Mouse (Mus musculus) T-helper 1 cell (primary cell): ENCODE data around the gene Cd151.
"Not testable (repeated sequence)": the region's sequence is repeated elsewhere in the genome, so short reads cannot be mapped to it uniquely, and the experiment has no call there.

Experiments used
- in situ Hi-C: fragments of 300-600 bp; cut with MboI, MseI; formaldehyde crosslinking; loops from one replicate; pipeline ENCODE4 v1.15.1; 2025; ENCODE audit warnings: high pct_unique_total_duplicates

The Cd151 gene

DNA sequence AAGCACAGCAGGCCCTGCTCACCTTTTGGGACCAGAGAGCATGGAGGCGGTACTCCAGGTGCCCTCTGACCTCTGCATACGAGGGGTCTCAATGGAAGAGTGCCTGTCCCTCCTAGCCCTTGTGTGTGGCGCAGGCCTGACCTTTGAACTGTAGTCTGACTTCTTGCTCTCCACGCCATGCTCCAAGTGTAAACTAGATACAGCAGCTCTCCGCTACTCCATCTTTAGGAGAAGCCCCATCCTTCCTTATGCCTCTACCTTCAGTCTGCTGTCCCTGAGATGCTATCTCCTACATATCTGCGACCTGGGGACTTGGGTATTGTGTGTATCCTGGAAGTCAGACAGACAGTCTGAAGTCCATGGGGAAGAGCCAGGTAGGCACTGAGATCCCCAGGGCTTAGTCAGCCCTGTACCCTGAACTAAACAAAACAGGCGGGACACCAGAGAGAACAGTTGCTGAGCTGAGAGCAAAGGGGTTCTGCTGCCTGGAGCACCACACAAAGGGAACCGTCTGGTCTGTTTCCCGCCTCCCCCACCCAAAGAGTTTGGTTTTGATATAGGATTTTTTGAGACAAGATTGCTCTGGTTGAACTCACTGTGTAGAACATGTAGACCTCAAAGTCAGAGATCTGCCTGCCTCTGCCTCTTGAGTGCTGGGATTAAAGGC is 31.2 kb upstream of the Cd151 start:
- in situ Hi-C loops, result no loop called here

GRCm38 (mm10) chr7:141436523-141436892 is 30.7 kb upstream of the Cd151 start:
- in situ Hi-C loops, result no loop called here

DNA sequence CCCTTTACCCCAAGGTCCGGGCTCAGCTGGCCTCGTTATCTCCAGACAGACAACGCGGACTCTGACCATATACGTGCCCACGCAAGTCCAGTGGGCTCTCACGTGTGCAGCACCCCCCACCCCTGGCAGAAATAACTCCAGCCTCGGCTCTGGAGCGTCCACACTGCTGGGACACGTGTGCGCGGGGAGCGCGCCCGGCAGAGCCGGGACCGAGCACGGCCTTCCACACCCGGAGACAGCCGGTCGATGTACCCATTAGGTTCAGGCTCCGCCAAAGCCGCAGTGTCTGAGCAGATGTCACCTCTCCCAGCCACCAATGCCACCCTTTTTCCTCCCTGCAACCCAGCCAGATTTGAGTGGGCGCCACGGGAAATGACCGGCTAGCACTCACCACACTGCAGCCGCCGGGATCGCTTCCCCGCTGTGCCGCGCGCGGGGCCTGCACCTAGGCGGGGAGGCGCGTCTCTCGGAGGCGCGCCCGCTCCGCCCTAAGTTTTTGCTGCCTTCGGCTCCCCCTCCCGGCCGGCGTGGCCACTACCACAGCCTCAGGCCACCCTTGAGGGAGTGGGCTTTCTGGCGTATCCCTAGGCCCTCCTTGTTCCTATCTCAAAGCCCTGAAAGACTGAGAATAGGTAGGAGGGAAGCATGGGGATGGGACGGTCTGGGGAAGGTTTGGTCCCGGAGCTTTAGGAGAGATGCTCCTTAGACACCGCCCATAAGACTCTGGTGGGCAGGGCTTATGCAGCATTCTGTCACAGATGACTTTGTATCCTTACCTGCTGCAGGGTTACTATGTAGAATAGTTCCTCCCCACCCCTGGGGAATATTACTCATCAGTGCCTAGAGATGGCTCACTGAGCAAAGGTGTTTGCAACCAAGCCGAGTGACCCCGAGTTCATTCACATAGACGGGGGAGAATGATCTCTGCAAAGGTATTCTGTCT is 29.7 kb upstream of the Cd151 start, which contains the start of gene Slc25a22:
Gene Slc25a22 (minus strand): TSS at position 715 of the 943 bp plus-strand sequence.
- in situ Hi-C loops, result no loop called here

- in situ Hi-C loops, result no loop called here
These were observed 28.8 kb upstream of the Cd151 start for GRCm38 (mm10) chr7:141438201-141438968.

- in situ Hi-C loops, result no loop called here
These were observed 28.0 kb upstream of the Cd151 start for GRCm38 (mm10) chr7:141439140-141439679.

DNA sequence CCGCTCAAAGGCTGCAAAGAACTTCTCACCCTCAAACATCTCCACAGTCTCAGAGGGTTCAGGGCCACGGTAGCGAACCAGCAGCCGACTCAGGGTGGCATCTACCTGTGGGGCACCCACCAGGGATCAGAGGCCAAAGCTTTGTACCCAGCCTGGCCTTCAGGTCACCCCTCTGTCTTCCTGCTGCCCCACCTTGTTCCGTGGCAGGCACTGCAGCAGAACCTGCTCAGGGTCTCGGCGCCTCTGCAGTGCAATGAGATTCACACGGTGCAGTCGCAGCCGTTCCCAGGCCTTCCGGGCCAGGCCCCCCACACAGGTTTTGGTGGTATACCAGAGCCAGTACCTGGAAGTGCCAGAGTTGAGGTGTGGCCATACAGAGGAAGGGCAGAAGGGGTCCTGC is 27.4 kb upstream of the Cd151 start:
- in situ Hi-C loops, result no loop called here

- in situ Hi-C loops, result no loop called here
These were observed 26.6 kb upstream of the Cd151 start for GRCm38 (mm10) chr7:141440613-141441012.

GRCm38 (mm10) chr7:141441460-141441859 is 25.7 kb upstream of the Cd151 start:
- in situ Hi-C loops, result no loop called here

- in situ Hi-C loops, result no loop called here
These were observed 25.0 kb upstream of the Cd151 start for GRCm38 (mm10) chr7:141442199-141442598.

GRCm38 (mm10) chr7:141443081-141443821 is 23.9 kb upstream of the Cd151 start:
- in situ Hi-C loops, result no loop called here

- in situ Hi-C loops, result no loop called here
These were observed 23.4 kb upstream of the Cd151 start, which contains the start of gene Pidd1 for GRCm38 (mm10) chr7:141443828-141444237. Gene Pidd1 (minus strand): TSS chr7:141444025.

GRCm38 (mm10) chr7:141446374-141446773 is 20.8 kb upstream of the Cd151 start:
- in situ Hi-C loops, result not testable (repeated sequence)

- in situ Hi-C loops, result no loop called here
These were observed 19.8 kb upstream of the Cd151 start, which contains the start of gene Rplp2 for GRCm38 (mm10) chr7:141447110-141447991. Gene Rplp2 (plus strand): TSS chr7:141447370.

- in situ Hi-C loops, result loop anchor here (5.0 kb wide), 1 partner anchor 40 kb away; the partner anchor contains the start of gene Gatd1
These were observed 15.3 kb upstream of the Cd151 start for GRCm38 (mm10) chr7:141451928-141452327.

GRCm38 (mm10) chr7:141453636-141454035 is 13.6 kb upstream of the Cd151 start:
- in situ Hi-C loops, result loop anchor here (5.0 kb wide), 1 partner anchor 41 kb away; the partner anchor contains the start of gene Gatd1

- in situ Hi-C loops, result loop anchor here (5.0 kb wide), 1 partner anchor 43 kb away; the partner anchor contains the start of gene Gatd1
These were observed 12.1 kb upstream of the Cd151 start, which contains the start of gene Pnpla2 for GRCm38 (mm10) chr7:141454967-141455551. Gene Pnpla2 (plus strand): TSS chr7:141455198.

DNA sequence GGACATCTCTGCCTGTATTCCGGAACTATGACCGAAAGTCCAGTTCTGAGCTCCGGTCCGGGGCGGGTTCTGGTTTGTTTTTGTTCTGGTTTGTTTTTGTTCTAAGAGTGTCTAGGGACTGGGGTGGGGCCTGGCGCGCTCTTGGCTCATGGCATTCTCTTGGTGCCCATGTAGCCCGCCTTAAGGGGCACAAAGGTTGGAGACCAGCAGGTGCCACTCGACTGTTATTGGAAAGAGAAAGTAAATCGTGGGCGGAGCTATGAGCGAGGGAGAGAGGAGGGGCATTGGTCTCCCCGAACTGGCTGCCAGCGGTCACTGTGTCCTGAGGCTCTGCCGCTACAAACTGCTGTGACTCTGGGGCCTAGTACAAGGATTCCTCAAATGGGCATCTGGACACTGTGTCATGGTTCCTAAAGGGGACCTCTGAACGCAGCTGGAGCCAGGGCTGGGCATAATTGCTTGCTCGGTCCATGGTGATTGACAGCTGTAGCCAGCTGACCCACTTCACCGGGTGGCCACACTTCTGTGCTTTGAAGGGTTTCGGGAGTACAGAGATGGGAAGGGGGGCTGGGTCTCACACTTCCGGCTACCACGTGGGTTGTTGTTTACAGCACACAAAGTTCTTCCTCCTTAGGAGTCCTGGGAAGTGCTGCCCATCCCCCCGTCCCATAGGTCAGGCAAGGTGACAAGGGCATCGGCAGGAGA is 11.4 kb upstream of the Cd151 start:
- in situ Hi-C loops, result no loop called here

DNA sequence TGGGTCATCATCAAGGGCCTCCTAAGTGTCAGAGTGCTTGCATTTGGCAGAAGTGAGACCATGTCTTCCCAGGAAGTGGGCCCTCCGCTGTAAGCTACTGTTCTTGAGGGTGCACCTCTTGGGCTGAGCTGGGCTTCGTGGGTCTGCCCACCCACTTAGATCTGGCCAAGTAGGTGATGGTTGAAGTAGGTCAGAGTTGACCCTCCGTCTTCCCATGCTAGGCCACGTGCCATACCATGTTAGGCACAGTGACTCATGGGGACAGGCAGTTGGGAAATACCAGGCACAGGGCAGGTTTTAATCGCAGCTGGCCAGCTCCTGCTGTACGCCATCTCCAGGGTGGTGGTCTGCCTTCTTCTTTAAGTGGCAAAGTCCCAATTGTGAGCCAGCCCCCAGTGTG is 10.5 kb upstream of the Cd151 start:
- in situ Hi-C loops, result no loop called here
